Mouse (Mus musculus): ENCODE data around the gene Olfr549. TPM values are rescaled to one million over a fixed set of nuclear protein-coding genes. Genes with fewer than 3 reads are reported as not detected.

Olfr549 gene
- polyA plus RNA-seq (2016; fragmentation: Nextera tagmentation; extraction: Ambion mirVana) = not detected in 2 replicates

- 91% methylated on average over 3 of the region's 3 CpGs for WGBS
- H3K27me3 ChIP-seq = no peaks in the 10 kb centered on the region
- no peaks in the 10 kb centered on the region for H3K36me3 ChIP-seq
- no peaks in the 10 kb centered on the region for H3K4me1 ChIP-seq
- no peak within 1 kb of the TSS for H3K4me3 ChIP-seq
- no peaks in the 10 kb centered on the region for H3K9me3 ChIP-seq (replicated peaks)
- H3K4me2 ChIP-seq (replicated peaks) = no peak within 1 kb of the TSS
- no peak within 1 kb of the TSS for H3K27ac ChIP-seq
- H3K9ac ChIP-seq = no peak within 1 kb of the TSS
- no peak for ATAC-seq (ENCODE audit: low FRiP score)
Measured at GRCm38 (mm10) chr7:102549570-102549969, at the start of gene Olfr549. Gene Olfr549 (plus strand): TSS chr7:102549870.

- H3K4me3 ChIP-seq = no peak overlapping the region
- no peak overlapping the region for H3K27ac ChIP-seq
- no peak for ATAC-seq (ENCODE audit: low FRiP score)
- no peaks in the 10 kb centered on the region for H3K27me3 ChIP-seq
- no peak overlapping the region for H3K9ac ChIP-seq
- WGBS = 79% methylated on average over 5 of the region's 5 CpGs
- no peak overlapping the region for H3K4me2 ChIP-seq (replicated peaks)
- H3K36me3 ChIP-seq = no peaks in the 10 kb centered on the region
- H3K9me3 ChIP-seq (replicated peaks) = no peaks in the 10 kb centered on the region
- H3K4me1 ChIP-seq = no peaks in the 10 kb centered on the region
Measured at GRCm38 (mm10) chr7:102501986-102502385, 47.7 kb upstream of the Olfr549 start.

- Histone ChIP-seq H3K27me3 (no peaks in the 10 kb centered on the region; the same call in 1 of the 2 replicates), H3K9ac (no peak overlapping the region), H3K9me3 (replicated peaks) (no peaks in the 10 kb centered on the region), H3K4me3 (no peak overlapping the region), H3K27ac (no peak overlapping the region), H3K4me2 (replicated peaks) (no peak overlapping the region), H3K4me1 (no peaks in the 10 kb centered on the region), H3K36me3 (no peaks in the 10 kb centered on the region)
- ATAC-seq (ENCODE audit: low FRiP score) = peak; percentile 76
- 44% methylated on average over 3 of the region's 3 CpGs for WGBS
Measured at GRCm38 (mm10) chr7:102506848-102507247, 42.8 kb upstream of the Olfr549 start.

GRCm38 (mm10) chr7:102508066-102508465 is 41.6 kb upstream of the Olfr549 start:
- no peak for ATAC-seq (ENCODE audit: low FRiP score)
- H3K4me3 ChIP-seq = no peak overlapping the region
- no peak overlapping the region for H3K27ac ChIP-seq
- no peaks in the 10 kb centered on the region for H3K9me3 ChIP-seq (replicated peaks)
- peaks cover 3% of the 10 kb centered on the region; the same call in 1 of the 2 replicates for H3K4me1 ChIP-seq
- no peaks in the 10 kb centered on the region for H3K36me3 ChIP-seq
- H3K27me3 ChIP-seq = no peaks in the 10 kb centered on the region; the same call in 1 of the 2 replicates
- no peak overlapping the region for H3K4me2 ChIP-seq (replicated peaks)
- WGBS = 90% methylated on average over 9 of the region's 9 CpGs
- H3K9ac ChIP-seq = no peak overlapping the region

GRCm38 (mm10) chr7:102508666-102509065 is 41.0 kb upstream of the Olfr549 start:
- no peak for ATAC-seq (ENCODE audit: low FRiP score)
- 90% methylated on average over 6 of the region's 6 CpGs for WGBS

GRCm38 (mm10) chr7:102509726-102510125 is 39.9 kb upstream of the Olfr549 start:
- Histone ChIP-seq H3K27me3 (peaks cover 10% of the 10 kb centered on the region), H3K9ac (no peak overlapping the region), H3K36me3 (no peaks in the 10 kb centered on the region), H3K4me1 (peaks cover 3% of the 10 kb centered on the region; the same call in 1 of the 2 replicates), H3K4me3 (no peak overlapping the region), H3K4me2 (replicated peaks) (no peak overlapping the region), H3K9me3 (replicated peaks) (no peaks in the 10 kb centered on the region), H3K27ac (no peak overlapping the region)
- WGBS = 75% methylated on average over 7 of the region's 7 CpGs
- ATAC-seq (ENCODE audit: low FRiP score) = no peak

More at GRCm38 (mm10) chr7:102508666-102509065, 41.0 kb upstream of the Olfr549 start:
- Histone ChIP-seq H3K9me3 (replicated peaks) (no peaks in the 10 kb centered on the region), H3K4me3 (no peak overlapping the region), H3K4me2 (replicated peaks) (no peak overlapping the region), H3K9ac (no peak overlapping the region), H3K4me1 (peaks cover 3% of the 10 kb centered on the region; the same call in 1 of the 2 replicates), H3K36me3 (no peaks in the 10 kb centered on the region), H3K27me3 (peaks cover 2% of the 10 kb centered on the region), H3K27ac (no peak overlapping the region)

GRCm38 (mm10) chr7:102511927-102512326 is 37.7 kb upstream of the Olfr549 start:
- 85% methylated on average over 10 of the region's 10 CpGs for WGBS
- H3K4me2 ChIP-seq (replicated peaks) = no peak overlapping the region
- H3K4me3 ChIP-seq = no peak overlapping the region
- no peaks in the 10 kb centered on the region for H3K9me3 ChIP-seq (replicated peaks)
- H3K36me3 ChIP-seq = no peaks in the 10 kb centered on the region
- no peak for ATAC-seq (ENCODE audit: low FRiP score)
- H3K27ac ChIP-seq = no peak overlapping the region
- peaks cover 3% of the 10 kb centered on the region; the same call in 1 of the 2 replicates for H3K4me1 ChIP-seq
- H3K9ac ChIP-seq = no peak overlapping the region
- peaks cover 10% of the 10 kb centered on the region for H3K27me3 ChIP-seq

- H3K4me2 ChIP-seq (replicated peaks) = peak overlapping the region; percentile 89
- H3K9ac ChIP-seq = peak overlapping the region; percentile 73
- no peaks in the 10 kb centered on the region for H3K36me3 ChIP-seq
- under 1% methylated on average over 54 of the region's 54 CpGs for WGBS
- no peak overlapping the region for H3K27ac ChIP-seq
- no peaks in the 10 kb centered on the region for H3K9me3 ChIP-seq (replicated peaks)
- H3K4me3 ChIP-seq = peak overlapping the region; percentile 46
- ATAC-seq (ENCODE audit: low FRiP score) = peak; percentile 96
- H3K4me1 ChIP-seq = peaks cover 3% of the 10 kb centered on the region; the same call in 1 of the 2 replicates
- H3K27me3 ChIP-seq = peaks cover 10% of the 10 kb centered on the region
Measured at GRCm38 (mm10) chr7:102512814-102513435, 36.7 kb upstream of the Olfr549 start.

- Histone ChIP-seq H3K27ac (no peak overlapping the region), H3K36me3 (no peaks in the 10 kb centered on the region), H3K4me2 (replicated peaks) (no peak overlapping the region), H3K4me3 (no peak overlapping the region), H3K4me1 (peaks cover 3% of the 10 kb centered on the region; the same call in 1 of the 2 replicates), H3K9ac (no peak overlapping the region), H3K27me3 (peaks cover 10% of the 10 kb centered on the region), H3K9me3 (replicated peaks) (no peaks in the 10 kb centered on the region)
- no peak for ATAC-seq (ENCODE audit: low FRiP score)
- WGBS = 69% methylated on average over 4 of the region's 4 CpGs
Measured at GRCm38 (mm10) chr7:102514144-102514543, 35.5 kb upstream of the Olfr549 start.

GRCm38 (mm10) chr7:102516261-102517050 is 33.2 kb upstream of the Olfr549 start:
- Histone ChIP-seq H3K9ac (no peak overlapping the region), H3K4me3 (no peak overlapping the region), H3K4me2 (replicated peaks) (no peak overlapping the region), H3K27me3 (peaks cover 10% of the 10 kb centered on the region), H3K36me3 (no peaks in the 10 kb centered on the region), H3K27ac (no peak overlapping the region), H3K4me1 (peaks cover 3% of the 10 kb centered on the region; the same call in 1 of the 2 replicates), H3K9me3 (replicated peaks) (no peaks in the 10 kb centered on the region)
- ATAC-seq (ENCODE audit: low FRiP score) = no peak
- WGBS = 77% methylated on average over 10 of the region's 10 CpGs

GRCm38 (mm10) chr7:102517051-102517335 is 32.7 kb upstream of the Olfr549 start:
- no peak for ATAC-seq (ENCODE audit: low FRiP score)

GRCm38 (mm10) chr7:102529052-102529451 is 20.6 kb upstream of the Olfr549 start:
- H3K27ac ChIP-seq = no peak overlapping the region
- H3K4me1 ChIP-seq = no peaks in the 10 kb centered on the region
- H3K9ac ChIP-seq = no peak overlapping the region
- no peaks in the 10 kb centered on the region for H3K27me3 ChIP-seq
- 81% methylated on average over 1 of the region's 1 CpGs for WGBS
- no peaks in the 10 kb centered on the region for H3K9me3 ChIP-seq (replicated peaks)
- no peak for ATAC-seq (ENCODE audit: low FRiP score)
- no peak overlapping the region for H3K4me2 ChIP-seq (replicated peaks)
- no peak overlapping the region for H3K4me3 ChIP-seq
- H3K36me3 ChIP-seq = no peaks in the 10 kb centered on the region

More at GRCm38 (mm10) chr7:102517051-102517335, 32.7 kb upstream of the Olfr549 start:
- WGBS = 84% methylated on average over 2 of the region's 2 CpGs
- Histone ChIP-seq H3K4me1 (peaks cover 3% of the 10 kb centered on the region; the same call in 1 of the 2 replicates), H3K9ac (no peak overlapping the region), H3K27ac (no peak overlapping the region), H3K27me3 (peaks cover 10% of the 10 kb centered on the region), H3K9me3 (replicated peaks) (no peaks in the 10 kb centered on the region), H3K4me3 (no peak overlapping the region), H3K4me2 (replicated peaks) (no peak overlapping the region), H3K36me3 (no peaks in the 10 kb centered on the region)
